Mouse (Mus musculus) liver, embryonic 11.5 days (tissue): Measurements from ENCODE around the gene Upf1. TPM values are rescaled to one million over a fixed set of nuclear protein-coding genes. Genes with fewer than 3 reads are reported as not detected.
A peak's percentile ranks its signal among the peaks of the same experiment; 100 is the strongest.

Experiments
- ATAC-seq: fragments of 200-750 bp; cut with Nextera tagmentation; replicated peaks from 2 replicates; pipeline ENCODE4 v1.8.0; 2017; ENCODE audit warnings: moderate number of reproducible peaks, mild to moderate bottlenecking, moderate TSS enrichment, moderate library complexity; ENCODE audit not compliant: low FRiP score
- DNase-seq: peaks from one replicate; pipeline ENCODE4 v3.0.0-alpha.2; 2017; ENCODE audit warnings: low spot score
- H3K27ac ChIP-seq: fragments of 300-500 bp; sonication (generic); 2 replicates; pipeline ENCODE4 v1.5.1; 2014; ENCODE audit warnings: mild to moderate bottlenecking, low read depth, low read length, control low read depth
- H3K27me3 ChIP-seq: fragments of 300-500 bp; sonication (generic); replicated peaks from 2 replicates; pipeline ENCODE4 v1.6.1; 2014; ENCODE audit warnings: low read length, mixed read lengths; ENCODE audit not compliant: control insufficient read depth, insufficient read depth
- H3K36me3 ChIP-seq: fragments of 300-500 bp; sonication (generic); 2 replicates; pipeline ENCODE4 v1.6.1; 2014; ENCODE audit warnings: mild to moderate bottlenecking, low read length, moderate library complexity, mixed read lengths; ENCODE audit not compliant: control insufficient read depth, insufficient read depth
- H3K4me1 ChIP-seq: fragments of 300-500 bp; sonication (generic); replicated peaks from 2 replicates; pipeline ENCODE4 v1.6.1; 2014; ENCODE audit warnings: low read length, mixed read lengths; ENCODE audit not compliant: control insufficient read depth, insufficient read depth
- H3K4me2 ChIP-seq: fragments of 300-500 bp; sonication (generic); 2 replicates; pipeline ENCODE4 v1.6.1; 2014; ENCODE audit warnings: mild to moderate bottlenecking, control low read depth, moderate library complexity
- H3K4me3 ChIP-seq: fragments of 300-500 bp; sonication (generic); 2 replicates; pipeline ENCODE4 v1.5.1; 2014; ENCODE audit warnings: low read depth, low read length, control low read depth
- H3K9ac ChIP-seq: fragments of 300-500 bp; sonication (generic); 2 replicates; pipeline ENCODE4 v1.6.1; 2014; ENCODE audit warnings: low read depth, low read length, control low read depth
- H3K9me3 ChIP-seq: fragments of 300-500 bp; sonication (generic); 2 replicates; pipeline ENCODE4 v1.6.1; 2016; ENCODE audit warnings: low read length, inconsistent platforms, mixed read lengths; ENCODE audit not compliant: control insufficient read depth
- WGBS: fragments of 180-500 bp; shearing (Covaris S2); extraction: QIAGEN DNeasy Blood & Tissue Kit; methylation state at CpG from one replicate; pipeline ENCODE4 v1.1.7; 2014; 5-methylcytosine and 5-hydroxymethylcytosine counted together
- polyA plus RNA-seq: library from polyadenylated mRNA; unstranded; fragments of >200 nt; fragmentation: Nextera tagmentation; extraction: Ambion mirVana; gene quantifications from 2 replicates; pipeline ENCODE4 v1.2.1, GENCODE M21; 2014

Gene Upf1
- polyA plus RNA-seq, 1 experiment from 2014 or later, result 23.7 TPM

GRCm38 (mm10) chr8:70351035-70351999 lies 1.8 kb downstream of the Upf1 start:
- WGBS, result 45% methylated on average over 15 of the region's 15 CpGs
- ATAC-seq (no peak), DNase-seq (no peak)
- peaks cover 69% of the 10 kb centered on the region for H3K4me1 ChIP-seq
- H3K9ac ChIP-seq, result peak overlapping the region; percentile 100
- H3K27ac ChIP-seq, result no peak overlapping the region
- no peaks in the 10 kb centered on the region for H3K9me3 ChIP-seq
- peak overlapping the region; percentile 96 for H3K4me3 ChIP-seq
- H3K36me3 ChIP-seq, result peaks cover 9% of the 10 kb centered on the region; the same call in 1 of the 2 replicates
- H3K4me2 ChIP-seq, result peak overlapping the region; percentile 99
- no peaks in the 10 kb centered on the region for H3K27me3 ChIP-seq

GRCm38 (mm10) chr8:70347860-70348420 lies 5.1 kb downstream of the Upf1 start:
- no peak for ATAC-seq
- Histone ChIP-seq H3K9ac (no peak overlapping the region), H3K36me3 (peaks cover 19% of the 10 kb centered on the region), H3K9me3 (no peaks in the 10 kb centered on the region), H3K27ac (no peak overlapping the region), H3K4me3 (no peak overlapping the region), H3K27me3 (no peaks in the 10 kb centered on the region), H3K4me1 (peaks cover 64% of the 10 kb centered on the region), H3K4me2 (no peak overlapping the region)
- DNase-seq, result no peak
- 57% methylated on average over 1 of the region's 1 CpGs for WGBS

GRCm38 (mm10) chr8:70347443-70347842 lies 5.6 kb downstream of the Upf1 start:
- Histone ChIP-seq H3K36me3 (peaks cover 22% of the 10 kb centered on the region), H3K4me2 (no peak overlapping the region), H3K27ac (no peak overlapping the region), H3K9ac (no peak overlapping the region), H3K4me1 (peaks cover 64% of the 10 kb centered on the region), H3K27me3 (no peaks in the 10 kb centered on the region), H3K9me3 (no peaks in the 10 kb centered on the region), H3K4me3 (no peak overlapping the region)
- WGBS, result 85% methylated on average over 4 of the region's 4 CpGs
- DNase-seq (no peak), ATAC-seq (no peak)

GRCm38 (mm10) chr8:70344279-70344678 lies 8.8 kb downstream of the Upf1 start:
- no peak overlapping the region for H3K4me2 ChIP-seq
- H3K36me3 ChIP-seq, result peaks cover 49% of the 10 kb centered on the region
- H3K4me1 ChIP-seq, result peaks cover 37% of the 10 kb centered on the region
- H3K27ac ChIP-seq, result no peak overlapping the region; the same call in 1 of the 2 replicates
- no peak for DNase-seq
- no peak for ATAC-seq
- H3K9ac ChIP-seq, result no peak overlapping the region
- no peak overlapping the region for H3K4me3 ChIP-seq
- H3K27me3 ChIP-seq, result no peaks in the 10 kb centered on the region
- no peaks in the 10 kb centered on the region for H3K9me3 ChIP-seq
- 77% methylated on average over 2 of the region's 2 CpGs for WGBS

GRCm38 (mm10) chr8:70343696-70344095 lies 9.4 kb downstream of the Upf1 start:
- WGBS, result 71% methylated on average over 6 of the region's 6 CpGs
- DNase-seq (no peak), ATAC-seq (no peak; the same call in 1 of the 2 replicates)
- Histone ChIP-seq H3K4me1 (peaks cover 31% of the 10 kb centered on the region), H3K27me3 (no peaks in the 10 kb centered on the region), H3K36me3 (peaks cover 52% of the 10 kb centered on the region), H3K9ac (no peak overlapping the region), H3K9me3 (no peaks in the 10 kb centered on the region), H3K4me2 (no peak overlapping the region), H3K27ac (no peak overlapping the region; the same call in 1 of the 2 replicates), H3K4me3 (no peak overlapping the region)

- no peak overlapping the region for H3K4me3 ChIP-seq
- no peaks in the 10 kb centered on the region for H3K9me3 ChIP-seq
- no peak overlapping the region for H3K4me2 ChIP-seq
- no peak overlapping the region for H3K27ac ChIP-seq
- WGBS, result 78% methylated on average over 7 of the region's 7 CpGs
- H3K36me3 ChIP-seq, result peaks cover 55% of the 10 kb centered on the region
- no peak overlapping the region for H3K9ac ChIP-seq
- DNase-seq (no peak), ATAC-seq (no peak)
- no peaks in the 10 kb centered on the region for H3K27me3 ChIP-seq
- peaks cover 25% of the 10 kb centered on the region for H3K4me1 ChIP-seq
Observed at GRCm38 (mm10) chr8:70343076-70343475, 10.0 kb downstream of the Upf1 start.

- Histone ChIP-seq H3K9ac (no peak overlapping the region), H3K4me2 (no peak overlapping the region), H3K27me3 (no peaks in the 10 kb centered on the region), H3K4me3 (no peak overlapping the region), H3K9me3 (no peaks in the 10 kb centered on the region), H3K4me1 (peaks cover 19% of the 10 kb centered on the region), H3K36me3 (peaks cover 63% of the 10 kb centered on the region), H3K27ac (no peak overlapping the region)
- ATAC-seq, result no peak
- 87% methylated on average over 14 of the region's 14 CpGs for WGBS
- no peak for DNase-seq
Observed at GRCm38 (mm10) chr8:70342007-70342406, 11.1 kb downstream of the Upf1 start.

GRCm38 (mm10) chr8:70340659-70341058 lies 12.4 kb downstream of the Upf1 start:
- no peak overlapping the region for H3K27ac ChIP-seq
- H3K36me3 ChIP-seq, result peaks cover 73% of the 10 kb centered on the region
- H3K9me3 ChIP-seq, result no peaks in the 10 kb centered on the region
- no peaks in the 10 kb centered on the region for H3K27me3 ChIP-seq
- DNase-seq (no peak), ATAC-seq (no peak)
- no peak overlapping the region for H3K4me3 ChIP-seq
- no peak overlapping the region for H3K4me2 ChIP-seq
- H3K4me1 ChIP-seq, result peaks cover 11% of the 10 kb centered on the region
- WGBS, result 92% methylated on average over 7 of the region's 7 CpGs
- no peak overlapping the region for H3K9ac ChIP-seq
